25 mouse cellular contexts compared by ENCODE assay signal in genomic region chr6:61246523-61246922, GRCm38 (mm10).
DNase-seq lines count a peak whose midpoint lies in the region; ATAC-seq and TF ChIP-seq lines count a peak whose summit lies in the region.
"Had no signal": no experiment of that assay in that cellular context is flagged by ENCODE, and none has a peak within 500 bp of the region (broad histone marks: within the 10 kb centered on the region; RNA-seq: fewer than 3 reads in every experiment).

No protein-coding gene starts in this region.

- ATAC-seq in Patski, result peak; percentile 31
- peak; percentile 80 for ATAC-seq in intestine, embryonic 15.5 days
- ATAC-seq in inflammation-experienced regulatory T-cells, adult 6 months, result no peak
- ATAC-seq: forebrain, embryonic 15.5 days; hindbrain, embryonic 16.5 days had no signal

- in situ Hi-C loops in Patski (cut with MboI; ENCODE audit: low pct_unique_long_range_greater_than_20kb), result no loop called here

- no peak for TF ChIP-seq CTCF in Patski (IDR thresholded peaks at IDR 0.05)

- no peaks in the 10 kb centered on the region for H3K36me3 ChIP-seq in intestine, embryonic 15.5 days
- H3K36me3 ChIP-seq: embryonic facial prominence, embryonic 12.5 days; embryonic facial prominence, embryonic 15.5 days; forebrain, embryonic 12.5 days; forebrain, embryonic 15.5 days; G1E; hindbrain, embryonic 10.5 days; hindbrain, embryonic 13.5 days had no signal

- no peak overlapping the region for H3K4me2 ChIP-seq in intestine, embryonic 15.5 days (replicated peaks)
- H3K4me2 ChIP-seq: embryonic facial prominence, embryonic 12.5 days; embryonic facial prominence, embryonic 15.5 days; forebrain, embryonic 12.5 days; forebrain, embryonic 15.5 days; heart, embryonic 11.5 days; hindbrain, embryonic 13.5 days had no signal

- H3K9ac ChIP-seq in intestine, embryonic 15.5 days, result no peak overlapping the region
- H3K9ac ChIP-seq: embryonic facial prominence, embryonic 12.5 days; embryonic facial prominence, embryonic 15.5 days; forebrain, embryonic 12.5 days; forebrain, embryonic 15.5 days; hindbrain, embryonic 13.5 days had no signal

- 58% methylated on average over 4 of the region's 4 CpGs for WGBS in intestine, embryonic 15.5 days

- no peak overlapping the region for H3K4me3 ChIP-seq in intestine, embryonic 15.5 days (replicated peaks)
- H3K4me3 ChIP-seq: embryonic facial prominence, embryonic 12.5 days; embryonic facial prominence, embryonic 15.5 days; erythroblast, embryonic 14.5 days; forebrain, embryonic 12.5 days; forebrain, embryonic 15.5 days; hindbrain, embryonic 10.5 days; hindbrain, embryonic 13.5 days had no signal

- CTCF ChIA-PET in Patski (lab: Charles Lee), result no interaction called here

- no peaks in the 10 kb centered on the region for H3K4me1 ChIP-seq in intestine, embryonic 15.5 days (replicated peaks)
- H3K4me1 ChIP-seq: embryonic facial prominence, embryonic 12.5 days; embryonic facial prominence, embryonic 15.5 days; forebrain, embryonic 12.5 days; hindbrain, embryonic 10.5 days had no signal

- no peaks in the 10 kb centered on the region for H3K27me3 ChIP-seq in Patski
- H3K27me3 ChIP-seq in intestine, embryonic 15.5 days (replicated peaks), result no peaks in the 10 kb centered on the region
- H3K27me3 ChIP-seq: CH12.LX; embryonic facial prominence, embryonic 12.5 days; embryonic facial prominence, embryonic 15.5 days; forebrain, embryonic 12.5 days; forebrain, embryonic 15.5 days; hindbrain, embryonic 13.5 days had no signal

- H3K27ac ChIP-seq in intestine, embryonic 15.5 days, result no peak overlapping the region
- H3K27ac ChIP-seq: embryonic facial prominence, embryonic 12.5 days; embryonic facial prominence, embryonic 15.5 days; forebrain, embryonic 12.5 days; forebrain, embryonic 15.5 days; hindbrain, embryonic 10.5 days; hindbrain, embryonic 13.5 days had no signal

- no peaks in the 10 kb centered on the region for H3K9me3 ChIP-seq in intestine, embryonic 15.5 days
- H3K9me3 ChIP-seq: embryonic facial prominence, embryonic 12.5 days; embryonic facial prominence, embryonic 15.5 days; forebrain, embryonic 12.5 days; forebrain, embryonic 15.5 days; G1E; hindbrain, embryonic 10.5 days; hindbrain, embryonic 13.5 days had no signal

- DNase-seq in 3T3-L1 (ENCODE audit: low read depth, low spot score) (peak; percentile 39), Patski (ENCODE audit: low read depth, low spot score) (no peak)
- no peak for DNase-seq in retina, postnatal 1 day
- no peak for DNase-seq in layer of hippocampus, adult 8-10 months (ENCODE audit: low spot score in 2 of 2)
- DNase-seq: adrenal gland, adult 2 months; adrenal gland, postnatal 14 days; cerebellum, adult 11 months; cerebellum, adult 2 months; cerebellum, adult 9-11 months; cerebellum, postnatal 25 days; gastrocnemius, postnatal 25 days; heart, postnatal 36 days had no signal

- POLR2A ChIA-PET in Patski (lab: Charles Lee), result no interaction called here
